Mouse (Mus musculus) C2C12 (cell line): Measurements from ENCODE around the gene Itgae.
"Not testable (repeated sequence)": the region's sequence is repeated elsewhere in the genome, so short reads cannot be mapped to it uniquely, and the experiment has no call there.

Experiments
- MYOD1 ChIP-seq: IDR thresholded peaks from one replicate; pipeline ENCODE4 v1.6.1; 2011; ENCODE audit warnings: low read depth; ENCODE audit not compliant: control insufficient read depth, insufficient read length
- USF1 ChIP-seq: IDR thresholded peaks from one replicate; pipeline ENCODE4 v1.6.1; 2011; ENCODE audit warnings: low read depth, mild to moderate bottlenecking, control low read depth, moderate library complexity

GRCm38 (mm10) chr11:73107358-73107757 is 17.0 kb downstream of the Itgae start:
- TF ChIP-seq USF1, MYOD1: not testable (repeated sequence)
